Mouse (Mus musculus): ENCODE data around the gene Ccno. TPM values are rescaled to one million over a fixed set of nuclear protein-coding genes. Genes with fewer than 3 reads are reported as not detected.

Gene Ccno
- polyA plus RNA-seq, 1 experiment from 2014 or later: 0.32 TPM

DNA sequence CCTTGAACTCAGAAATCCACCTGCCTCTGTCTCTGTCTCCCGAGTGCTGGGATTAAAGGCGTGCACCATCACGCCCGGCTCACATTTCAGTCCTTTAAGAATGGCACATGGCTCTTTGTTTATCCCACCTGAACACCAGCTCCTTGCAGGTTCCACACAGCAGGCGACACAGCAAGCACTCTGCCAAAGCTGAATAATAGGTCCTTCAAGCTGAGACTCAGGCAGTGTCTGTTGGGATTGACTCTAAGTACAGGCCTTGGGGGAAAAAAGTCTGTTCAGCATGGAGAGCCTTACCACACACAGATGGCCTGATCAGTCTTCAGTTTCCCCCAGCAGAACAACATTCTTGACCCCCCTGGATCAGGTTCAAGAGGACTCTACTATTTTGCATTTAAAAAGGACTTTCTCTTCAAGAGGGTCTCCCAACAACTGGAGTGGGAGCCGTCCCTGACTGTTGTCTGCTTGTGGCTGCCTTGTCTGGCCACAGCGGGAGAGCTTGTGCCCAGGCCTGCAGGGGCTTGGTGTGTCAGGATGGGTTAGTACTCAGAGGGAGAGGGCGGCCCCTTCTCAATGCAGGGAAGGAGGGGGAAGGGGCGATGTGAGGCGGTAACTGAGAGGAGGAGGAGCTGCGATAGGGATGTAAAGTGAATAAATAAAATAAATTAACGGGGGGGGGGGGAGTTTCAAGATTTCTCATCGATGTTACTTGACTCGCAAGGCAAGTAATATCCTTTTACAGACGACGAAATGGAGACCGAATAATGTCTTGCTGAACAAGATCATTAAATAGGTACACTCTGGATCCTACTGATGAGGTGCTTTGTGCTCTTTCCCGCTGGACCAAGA, 1.8 kb upstream of the Ccno start:
- Histone ChIP-seq H3K4me2 (ENCODE audit: low read depth, low read length) (no peak overlapping the region), H3K9me3 (ENCODE audit: control insufficient read depth, low read length) (no peaks in the 10 kb centered on the region), H3K36me3 (ENCODE audit: control insufficient read depth, insufficient read depth, low read length) (no peaks in the 10 kb centered on the region), H3K27ac (ENCODE audit: low read length) (no peak overlapping the region), H3K9ac (ENCODE audit: low read depth, low read length) (no peak overlapping the region), H3K27me3 (replicated peaks; ENCODE audit: control insufficient read depth, insufficient read depth, low read length) (peaks cover 50% of the 10 kb centered on the region), H3K4me3 (ENCODE audit: low read length) (no peak overlapping the region), H3K4me1 (ENCODE audit: control insufficient read depth, insufficient read depth, low read length) (peaks cover 21% of the 10 kb centered on the region)
- no peak for ATAC-seq
- 10% methylated on average over 18 of the region's 18 CpGs for WGBS

DNA sequence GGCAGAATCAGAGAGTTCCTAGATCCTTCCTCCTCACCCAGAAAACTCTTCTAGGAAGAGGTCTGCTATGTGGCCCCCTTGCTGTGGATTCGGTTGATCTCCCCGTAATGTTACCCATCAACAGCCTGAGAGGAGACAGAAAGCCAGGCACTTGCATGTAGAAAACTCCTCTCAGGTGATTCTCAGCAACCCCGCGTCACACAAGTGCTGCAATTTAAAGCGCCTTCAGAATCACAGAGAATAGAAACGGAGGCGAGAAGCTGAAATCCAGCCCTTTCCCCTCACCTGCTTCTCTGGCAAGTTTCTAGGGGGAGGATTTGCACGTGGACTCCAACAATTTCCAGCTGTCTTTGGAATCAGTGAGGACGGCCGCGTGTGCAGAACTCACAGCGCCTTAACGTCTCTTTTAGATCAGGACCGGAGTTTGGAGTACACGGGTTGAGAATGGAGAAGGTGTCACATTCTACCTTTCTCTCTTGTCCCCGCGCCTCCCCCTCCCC, 1.1 kb upstream of the Ccno start:
- Histone ChIP-seq H3K4me2 (ENCODE audit: low read depth, low read length) (peak overlapping the region; percentile 100; the same call in 1 of the 2 replicates), H3K9ac (ENCODE audit: low read depth, low read length) (no peak overlapping the region), H3K4me3 (ENCODE audit: low read length) (peak overlapping the region; percentile 62; the same call in 1 of the 2 replicates), H3K9me3 (ENCODE audit: control insufficient read depth, low read length) (no peaks in the 10 kb centered on the region), H3K36me3 (ENCODE audit: control insufficient read depth, insufficient read depth, low read length) (no peaks in the 10 kb centered on the region), H3K27ac (ENCODE audit: low read length) (no peak overlapping the region), H3K27me3 (replicated peaks; ENCODE audit: control insufficient read depth, insufficient read depth, low read length) (peaks cover 56% of the 10 kb centered on the region), H3K4me1 (ENCODE audit: control insufficient read depth, insufficient read depth, low read length) (peaks cover 21% of the 10 kb centered on the region)
- 2% methylated on average over 17 of the region's 17 CpGs for WGBS
- no peak for ATAC-seq

DNA sequence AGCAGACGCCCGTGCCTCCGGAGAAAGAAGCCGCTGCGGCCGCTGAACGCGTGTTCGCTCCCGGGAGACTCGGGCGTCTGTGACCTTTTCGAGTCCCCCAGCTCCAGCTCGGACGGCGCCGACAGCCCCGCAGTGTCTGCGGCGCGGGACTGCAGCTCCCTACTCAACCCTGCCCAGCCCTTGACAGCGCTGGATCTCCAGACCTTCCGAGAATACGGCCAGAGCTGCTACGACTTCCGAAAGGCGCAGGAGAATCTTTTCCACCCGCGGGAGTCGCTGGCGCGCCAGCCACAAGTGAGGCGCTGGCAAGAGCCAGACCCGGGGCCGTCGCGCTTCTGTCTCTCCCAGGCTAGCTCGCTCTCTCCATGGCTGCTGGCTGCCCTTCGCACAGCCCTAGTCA, 389 bp downstream of the Ccno start:
- ATAC-seq: peak; percentile 57
- H3K4me1 ChIP-seq (ENCODE audit: control insufficient read depth, insufficient read depth, low read length): peaks cover 21% of the 10 kb centered on the region
- under 1% methylated on average over 39 of the region's 39 CpGs for WGBS
- no peak overlapping the region for H3K27ac ChIP-seq (ENCODE audit: low read length)
- H3K4me2 ChIP-seq (ENCODE audit: low read depth, low read length): peak overlapping the region; percentile 100
- peak overlapping the region; percentile 62 for H3K4me3 ChIP-seq (ENCODE audit: low read length)
- H3K9ac ChIP-seq (ENCODE audit: low read depth, low read length): peak overlapping the region; percentile 65
- H3K36me3 ChIP-seq (ENCODE audit: control insufficient read depth, insufficient read depth, low read length): no peaks in the 10 kb centered on the region
- H3K27me3 ChIP-seq (replicated peaks; ENCODE audit: control insufficient read depth, insufficient read depth, low read length): peaks cover 64% of the 10 kb centered on the region
- H3K9me3 ChIP-seq (ENCODE audit: control insufficient read depth, low read length): no peaks in the 10 kb centered on the region

DNA sequence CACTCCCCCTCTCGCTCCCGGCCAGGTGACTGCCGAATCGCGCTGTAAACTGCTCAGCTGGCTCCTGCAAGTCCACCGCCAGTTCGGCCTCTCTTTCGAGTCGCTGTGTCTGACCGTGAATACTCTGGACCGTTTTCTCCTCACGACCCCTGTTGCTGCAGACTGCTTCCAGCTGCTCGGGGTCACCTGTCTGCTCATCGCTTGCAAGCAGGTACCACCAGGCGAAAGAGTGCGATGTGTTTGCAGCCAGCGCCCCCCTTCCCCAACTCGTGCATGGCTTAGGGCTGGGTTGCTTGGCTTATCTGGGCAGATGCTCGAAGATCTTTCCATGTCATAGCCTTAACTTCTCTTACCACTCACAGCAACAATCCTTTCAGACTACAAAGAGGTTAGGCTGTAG, 1.3 kb downstream of the Ccno start:
- under 1% methylated on average over 19 of the region's 19 CpGs for WGBS

DNA sequence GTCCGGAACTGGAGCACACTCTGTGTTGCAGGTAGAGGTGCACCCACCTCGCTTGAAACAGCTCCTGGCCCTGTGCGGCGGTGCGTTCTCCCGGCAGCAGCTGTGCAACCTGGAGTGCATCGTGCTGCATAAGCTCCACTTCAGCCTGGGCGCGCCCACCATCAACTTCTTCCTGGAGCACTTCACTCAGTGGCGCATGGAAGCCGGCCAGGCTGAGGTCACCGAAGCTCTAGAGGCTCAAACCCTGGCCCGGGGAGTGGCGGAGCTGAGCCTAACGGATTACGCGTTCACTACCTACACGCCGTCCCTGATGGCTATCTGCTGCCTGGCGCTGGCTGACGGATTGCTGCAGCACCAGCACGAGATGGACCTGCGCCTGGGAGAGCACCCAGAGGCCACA, 1.9 kb downstream of the Ccno start:
- ATAC-seq: no peak
- 1% methylated on average over 23 of the region's 23 CpGs for WGBS

More for the DNA sequence above, 1.3 kb downstream of the Ccno start:
- no peak overlapping the region for H3K9ac ChIP-seq (ENCODE audit: low read depth, low read length)
- peaks cover 28% of the 10 kb centered on the region for H3K4me1 ChIP-seq (ENCODE audit: control insufficient read depth, insufficient read depth, low read length)
- ATAC-seq: no peak
- H3K4me3 ChIP-seq (ENCODE audit: low read length): peak overlapping the region; percentile 62
- H3K27me3 ChIP-seq (replicated peaks; ENCODE audit: control insufficient read depth, insufficient read depth, low read length): peaks cover 73% of the 10 kb centered on the region
- no peak overlapping the region for H3K27ac ChIP-seq (ENCODE audit: low read length)
- peak overlapping the region; percentile 100 for H3K4me2 ChIP-seq (ENCODE audit: low read depth, low read length)
- H3K36me3 ChIP-seq (ENCODE audit: control insufficient read depth, insufficient read depth, low read length): no peaks in the 10 kb centered on the region
- H3K9me3 ChIP-seq (ENCODE audit: control insufficient read depth, low read length): no peaks in the 10 kb centered on the region

DNA sequence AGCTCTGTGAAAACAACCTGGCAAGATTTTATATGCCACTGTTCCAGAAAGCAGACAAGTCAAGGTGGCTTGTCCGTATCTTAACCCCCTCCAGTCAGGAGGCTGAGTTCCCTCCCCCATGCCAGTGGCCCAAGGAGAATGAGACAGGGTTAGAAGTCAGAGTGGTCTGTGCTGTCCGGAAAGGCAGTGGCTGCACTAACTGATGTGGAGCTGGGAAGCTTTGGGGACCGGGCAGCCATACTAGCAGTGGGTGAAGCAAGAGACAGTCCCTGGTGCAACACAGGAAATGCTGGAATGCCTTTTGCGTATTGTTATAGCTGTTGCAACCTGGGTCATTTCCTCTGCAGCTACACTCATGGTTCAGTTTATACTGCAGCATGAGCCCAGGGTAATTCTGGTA, 2.7 kb downstream of the Ccno start:
- Histone ChIP-seq H3K36me3 (ENCODE audit: control insufficient read depth, insufficient read depth, low read length) (no peaks in the 10 kb centered on the region), H3K4me3 (ENCODE audit: low read length) (no peak overlapping the region), H3K9me3 (ENCODE audit: control insufficient read depth, low read length) (no peaks in the 10 kb centered on the region), H3K27me3 (replicated peaks; ENCODE audit: control insufficient read depth, insufficient read depth, low read length) (peaks cover 87% of the 10 kb centered on the region), H3K9ac (ENCODE audit: low read depth, low read length) (no peak overlapping the region), H3K4me2 (ENCODE audit: low read depth, low read length) (no peak overlapping the region), H3K4me1 (ENCODE audit: control insufficient read depth, insufficient read depth, low read length) (peaks cover 32% of the 10 kb centered on the region), H3K27ac (ENCODE audit: low read length) (no peak overlapping the region)
- no peak for ATAC-seq
- WGBS: 15% methylated on average over 4 of the region's 4 CpGs

More for the DNA sequence above, 1.9 kb downstream of the Ccno start:
- Histone ChIP-seq H3K9ac (ENCODE audit: low read depth, low read length) (no peak overlapping the region), H3K36me3 (ENCODE audit: control insufficient read depth, insufficient read depth, low read length) (no peaks in the 10 kb centered on the region), H3K27ac (ENCODE audit: low read length) (no peak overlapping the region), H3K4me3 (ENCODE audit: low read length) (peak overlapping the region; percentile 11), H3K9me3 (ENCODE audit: control insufficient read depth, low read length) (no peaks in the 10 kb centered on the region), H3K4me1 (ENCODE audit: control insufficient read depth, insufficient read depth, low read length) (peaks cover 32% of the 10 kb centered on the region), H3K4me2 (ENCODE audit: low read depth, low read length) (0 out of 2 replicates have a peak overlapping the region, but pooled peaks have one; percentile 6), H3K27me3 (replicated peaks; ENCODE audit: control insufficient read depth, insufficient read depth, low read length) (peaks cover 80% of the 10 kb centered on the region)

DNA sequence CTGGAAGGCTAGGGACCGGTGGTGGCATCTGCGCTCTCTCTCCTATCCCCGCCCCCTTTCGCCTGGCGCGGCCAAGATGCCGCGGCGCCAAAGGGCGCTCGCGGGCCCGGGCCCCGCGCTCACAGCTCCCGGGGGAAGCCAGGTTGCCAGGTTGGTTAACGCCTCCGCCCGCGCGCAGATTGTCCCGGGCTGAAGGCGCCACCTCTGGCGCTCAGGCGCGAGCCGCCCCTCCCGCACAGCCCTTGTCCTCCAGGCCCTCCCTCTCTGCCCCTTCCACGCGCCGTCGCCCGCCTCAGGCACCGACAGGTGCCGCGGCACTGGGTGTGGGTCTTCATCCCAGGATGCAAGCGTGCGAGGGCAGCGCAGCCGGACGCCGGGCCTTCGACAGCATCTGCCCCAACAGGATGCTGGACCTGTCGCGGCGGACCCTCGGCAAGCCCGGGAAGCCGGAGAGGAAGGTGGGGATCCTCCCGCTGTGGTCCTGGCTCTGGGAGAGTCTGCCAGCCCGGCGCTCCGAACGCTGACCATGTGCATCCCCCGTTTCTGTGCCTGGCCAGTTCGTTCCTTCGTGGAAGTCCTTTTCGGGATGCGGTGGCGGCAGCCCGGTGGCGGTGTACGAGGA, 6.0 kb downstream of the Ccno start, which contains the start of gene Mcidas:
Mcidas (plus strand) TSS at position 315 of the 622 bp plus-strand sequence.
- H3K27me3 ChIP-seq (replicated peaks; ENCODE audit: control insufficient read depth, insufficient read depth, low read length): peaks cover 82% of the 10 kb centered on the region
- H3K36me3 ChIP-seq (ENCODE audit: control insufficient read depth, insufficient read depth, low read length): no peaks in the 10 kb centered on the region
- peak within 1 kb of the TSS; percentile 74 for H3K4me2 ChIP-seq (ENCODE audit: low read depth, low read length)
- peak within 1 kb of the TSS; percentile 41 for H3K4me3 ChIP-seq (ENCODE audit: low read length)
- no peaks in the 10 kb centered on the region for H3K9me3 ChIP-seq (ENCODE audit: control insufficient read depth, low read length)
- H3K9ac ChIP-seq (ENCODE audit: low read depth, low read length): peak within 1 kb of the TSS; percentile 40
- peak; percentile 39 for ATAC-seq
- H3K4me1 ChIP-seq (ENCODE audit: control insufficient read depth, insufficient read depth, low read length): peaks cover 21% of the 10 kb centered on the region
- no peak within 1 kb of the TSS for H3K27ac ChIP-seq (ENCODE audit: low read length)
- under 1% methylated on average over 63 of the region's 63 CpGs for WGBS

DNA sequence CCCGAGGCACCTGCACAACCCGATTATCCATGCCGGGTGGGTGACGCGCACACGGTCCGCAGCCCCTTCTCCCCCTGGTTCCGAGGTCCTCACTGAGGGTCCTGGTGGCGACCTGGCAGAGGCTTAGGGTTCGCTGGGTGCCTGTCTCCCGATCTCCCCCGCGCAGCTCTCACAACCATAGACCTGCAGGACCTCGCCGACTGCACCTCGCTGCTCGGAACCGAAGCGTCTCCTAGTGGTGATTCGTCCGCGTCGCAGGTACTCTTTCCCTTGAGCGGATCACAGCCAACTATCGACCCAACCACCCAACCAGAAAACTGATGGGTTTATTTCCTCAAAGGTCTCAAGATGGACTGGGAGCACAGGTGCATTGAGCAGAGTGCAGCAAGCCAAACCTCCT, 6.6 kb downstream of the Ccno start:
- H3K9me3 ChIP-seq (ENCODE audit: control insufficient read depth, low read length): no peaks in the 10 kb centered on the region
- H3K4me2 ChIP-seq (ENCODE audit: low read depth, low read length): peak overlapping the region; percentile 74
- peak; percentile 67 for ATAC-seq
- H3K4me1 ChIP-seq (ENCODE audit: control insufficient read depth, insufficient read depth, low read length): peaks cover 22% of the 10 kb centered on the region
- H3K36me3 ChIP-seq (ENCODE audit: control insufficient read depth, insufficient read depth, low read length): no peaks in the 10 kb centered on the region
- H3K9ac ChIP-seq (ENCODE audit: low read depth, low read length): peak overlapping the region; percentile 40
- 1% methylated on average over 25 of the region's 25 CpGs for WGBS
- H3K27ac ChIP-seq (ENCODE audit: low read length): no peak overlapping the region
- H3K27me3 ChIP-seq (replicated peaks; ENCODE audit: control insufficient read depth, insufficient read depth, low read length): peaks cover 76% of the 10 kb centered on the region
- H3K4me3 ChIP-seq (ENCODE audit: low read length): peak overlapping the region; percentile 41

DNA sequence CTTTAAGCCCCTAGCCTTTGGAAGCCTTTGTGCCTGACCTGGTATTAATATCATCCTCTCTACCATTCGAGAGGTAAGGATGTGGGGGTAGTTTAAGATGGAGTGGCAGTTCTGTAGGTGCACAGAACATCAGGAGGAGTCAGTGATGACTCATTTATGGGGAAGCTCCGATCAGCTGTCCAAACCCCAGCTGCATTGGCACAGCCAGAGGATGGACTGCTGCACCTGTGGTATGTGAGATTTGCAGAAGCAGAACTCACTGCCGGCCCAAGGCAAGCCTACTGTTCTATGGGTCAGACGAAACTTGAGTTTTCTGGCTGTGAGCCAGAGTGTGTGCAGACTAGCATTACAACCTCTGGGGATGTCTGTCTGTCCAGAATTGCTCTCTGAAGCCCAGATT, 8.8 kb downstream of the Ccno start:
- peaks cover 18% of the 10 kb centered on the region for H3K4me1 ChIP-seq (ENCODE audit: control insufficient read depth, insufficient read depth, low read length)
- no peak overlapping the region for H3K4me3 ChIP-seq (ENCODE audit: low read length)
- no peak overlapping the region for H3K9ac ChIP-seq (ENCODE audit: low read depth, low read length)
- no peak overlapping the region for H3K4me2 ChIP-seq (ENCODE audit: low read depth, low read length)
- ATAC-seq: no peak
- 69% methylated on average over 4 of the region's 4 CpGs for WGBS
- H3K9me3 ChIP-seq (ENCODE audit: control insufficient read depth, low read length): no peaks in the 10 kb centered on the region
- H3K27me3 ChIP-seq (replicated peaks; ENCODE audit: control insufficient read depth, insufficient read depth, low read length): peaks cover 58% of the 10 kb centered on the region
- H3K36me3 ChIP-seq (ENCODE audit: control insufficient read depth, insufficient read depth, low read length): no peaks in the 10 kb centered on the region
- H3K27ac ChIP-seq (ENCODE audit: low read length): no peak overlapping the region
